Mouse (Mus musculus): ENCODE data around the gene Atp8a2.

GRCm38 (mm10) chr14:59809790-59810189 is 387.2 kb downstream of the Atp8a2 start:
- TF ChIP-seq CTCF (IDR thresholded peaks at IDR 0.05; ENCODE audit: extremely low read depth, insufficient read depth, low read length) (no peak), POLR2A (IDR thresholded peaks at IDR 0.05; ENCODE audit: extremely low read depth, insufficient read depth, low read length) (no peak)
